Mouse (Mus musculus): ENCODE data around the gene Nus1.

The Nus1 gene

GRCm38 (mm10) chr10:52417998-52418860 is 882 bp downstream of the Nus1 start:
- DNase-seq (ENCODE audit: low read depth): no peak

- DNase-seq (ENCODE audit: low read depth): no peak
Observed at GRCm38 (mm10) chr10:52418931-52419330, 1.6 kb downstream of the Nus1 start.

GRCm38 (mm10) chr10:52419402-52419801 is 2.1 kb downstream of the Nus1 start:
- DNase-seq (ENCODE audit: low read depth): no peak

- DNase-seq (ENCODE audit: low read depth): no peak
Observed at GRCm38 (mm10) chr10:52420526-52420925, 3.2 kb downstream of the Nus1 start.

GRCm38 (mm10) chr10:52421716-52422115 is 4.4 kb downstream of the Nus1 start:
- DNase-seq (ENCODE audit: low read depth): no peak

GRCm38 (mm10) chr10:52423097-52423496 is 5.8 kb downstream of the Nus1 start:
- peak; percentile 37 for DNase-seq (ENCODE audit: low read depth)

- DNase-seq (ENCODE audit: low read depth): no peak
Observed at GRCm38 (mm10) chr10:52426314-52426980, 9.1 kb downstream of the Nus1 start.

- DNase-seq (ENCODE audit: low read depth): no peak
Observed at GRCm38 (mm10) chr10:52427634-52428415, 10.5 kb downstream of the Nus1 start.

- no peak for DNase-seq (ENCODE audit: low read depth)
Observed at GRCm38 (mm10) chr10:52430953-52431352, 13.6 kb downstream of the Nus1 start.

- no peak for DNase-seq (ENCODE audit: low read depth)
Observed at GRCm38 (mm10) chr10:52434836-52435235, 17.5 kb downstream of the Nus1 start.

GRCm38 (mm10) chr10:52460614-52461013 is 43.3 kb downstream of the Nus1 start:
- no peak for DNase-seq (ENCODE audit: low read depth)

GRCm38 (mm10) chr10:52463941-52464739 is 46.8 kb downstream of the Nus1 start:
- no peak for DNase-seq (ENCODE audit: low read depth)

GRCm38 (mm10) chr10:52471520-52471919 is 54.2 kb downstream of the Nus1 start:
- DNase-seq (ENCODE audit: low read depth): no peak
